Mouse (Mus musculus) embryonic fibroblast, embryonic 13.5 days (primary cell): Measurements from ENCODE around the gene Naalad2. TPM values are rescaled to one million over a fixed set of nuclear protein-coding genes. Genes with fewer than 3 reads are reported as not detected.
"Not testable (repeated sequence)": the region's sequence is repeated elsewhere in the genome, so short reads cannot be mapped to it uniquely, and the experiment has no call there.

Experiments
- H3K27ac ChIP-seq: 2 replicates; pipeline ENCODE4 v1.5.1; 2012; ENCODE audit warnings: low read length, control low read depth, inconsistent platforms; ENCODE audit not compliant: insufficient read depth
- H3K4me1 ChIP-seq: 2 replicates; pipeline ENCODE4 v1.6.1; 2011; ENCODE audit warnings: low read length; ENCODE audit not compliant: control insufficient read depth, insufficient read depth
- H3K4me3 ChIP-seq: 2 replicates; pipeline ENCODE4 v1.5.1; 2011; ENCODE audit warnings: mild to moderate bottlenecking, control low read depth, low read length; ENCODE audit not compliant: insufficient read depth
- CTCF ChIP-seq: IDR thresholded peaks from 2 replicates; pipeline ENCODE4 v1.5.1; 2011; ENCODE audit warnings: mild to moderate bottlenecking, control low read depth, low read length, moderate library complexity, borderline replicate concordance; ENCODE audit not compliant: insufficient read depth
- POLR2A ChIP-seq: IDR thresholded peaks from 2 replicates; pipeline ENCODE4 v1.6.1; 2011; ENCODE audit warnings: low read depth, mild to moderate bottlenecking, control low read depth, low read length, moderate library complexity
- polyA plus RNA-seq: library from polyadenylated mRNA; stranded (reverse); fragments of >200 nt; gene quantifications from 2 replicates; pipeline ENCODE4 v1.2.4, GENCODE M21; 2011; ENCODE audit warnings: low read depth; ENCODE audit not compliant: missing spikeins, insufficient read length

Gene Naalad2
- 1.9 and 4.2 TPM in 2 replicates for polyA plus RNA-seq

DNA sequence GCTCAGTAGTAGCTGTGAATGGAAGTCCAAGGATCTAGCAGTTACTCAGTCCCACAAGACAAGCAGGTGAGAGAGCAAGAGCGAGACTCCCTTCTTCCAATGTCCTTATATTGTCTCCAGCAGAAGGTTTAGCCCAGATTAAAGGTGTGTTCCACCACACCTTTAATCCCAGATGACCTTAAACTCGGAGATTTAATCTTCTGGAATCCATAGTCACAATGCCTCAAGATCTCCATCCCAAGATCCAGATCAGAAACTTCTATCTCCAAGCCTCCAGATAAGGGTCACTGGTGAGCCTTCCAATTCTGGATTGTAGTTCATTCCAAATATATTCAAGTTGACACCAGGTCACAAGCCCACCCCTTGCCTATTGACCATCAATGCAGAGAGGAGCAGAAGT lies at the start of gene Naalad2:
Gene Naalad2 (minus strand): TSS at position 101 of the 400 bp plus-strand sequence.
- not testable (repeated sequence) for H3K4me3 ChIP-seq, H3K4me1 ChIP-seq, H3K27ac ChIP-seq

DNA sequence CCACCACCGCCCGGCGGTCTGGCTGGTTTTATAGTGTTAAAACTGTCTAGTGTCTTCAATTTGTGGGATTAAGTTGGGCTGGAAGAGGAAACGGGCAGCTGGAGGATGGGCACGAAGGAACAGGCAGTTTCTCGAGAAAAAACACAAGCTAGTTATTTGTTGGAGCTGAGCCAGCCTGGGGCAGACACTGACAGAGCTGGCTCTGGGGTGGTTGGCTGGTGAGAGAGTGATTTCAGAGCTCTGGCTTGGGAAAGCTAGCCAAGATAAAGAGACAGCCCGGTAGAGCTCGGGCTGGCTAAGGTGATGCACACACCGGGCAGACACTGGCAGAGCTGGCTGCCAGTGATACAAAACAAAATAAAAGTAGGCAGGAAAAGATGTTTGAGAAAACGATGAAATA lies 28.9 kb upstream of the Naalad2 start:
- H3K4me1 ChIP-seq = no peaks in the 10 kb centered on the region
- H3K27ac ChIP-seq = no peak overlapping the region
- no peak overlapping the region for H3K4me3 ChIP-seq
- TF ChIP-seq CTCF (no peak), POLR2A (no peak)

DNA sequence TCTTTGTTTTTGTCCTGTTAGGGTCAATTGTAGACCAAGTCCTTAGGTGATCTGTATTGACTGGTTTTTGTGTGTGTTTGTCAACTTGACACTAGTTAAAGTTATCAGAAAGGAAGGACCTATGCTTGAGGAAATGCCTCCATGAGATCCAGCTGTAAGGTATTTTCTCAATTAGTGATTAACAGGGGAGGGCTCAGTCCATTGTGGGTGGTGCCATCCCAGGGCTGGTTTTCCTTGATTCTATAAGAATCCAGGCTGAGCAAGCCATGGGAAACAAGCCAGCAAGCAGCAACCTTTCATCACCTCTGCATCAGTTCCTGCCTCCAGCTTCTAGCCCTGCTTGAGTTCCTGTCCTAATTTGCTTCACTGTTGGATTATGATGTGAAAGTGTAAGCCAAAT lies 27.6 kb upstream of the Naalad2 start, which contains the start of gene Mbd3l2:
Gene Mbd3l2 (plus strand): TSS at position 301 of the 400 bp plus-strand sequence.
- H3K4me3 ChIP-seq = no peak within 1 kb of the TSS
- H3K4me1 ChIP-seq = no peaks in the 10 kb centered on the region
- no peak for TF ChIP-seq POLR2A
- TF ChIP-seq CTCF = no peak
- no peak within 1 kb of the TSS for H3K27ac ChIP-seq

DNA sequence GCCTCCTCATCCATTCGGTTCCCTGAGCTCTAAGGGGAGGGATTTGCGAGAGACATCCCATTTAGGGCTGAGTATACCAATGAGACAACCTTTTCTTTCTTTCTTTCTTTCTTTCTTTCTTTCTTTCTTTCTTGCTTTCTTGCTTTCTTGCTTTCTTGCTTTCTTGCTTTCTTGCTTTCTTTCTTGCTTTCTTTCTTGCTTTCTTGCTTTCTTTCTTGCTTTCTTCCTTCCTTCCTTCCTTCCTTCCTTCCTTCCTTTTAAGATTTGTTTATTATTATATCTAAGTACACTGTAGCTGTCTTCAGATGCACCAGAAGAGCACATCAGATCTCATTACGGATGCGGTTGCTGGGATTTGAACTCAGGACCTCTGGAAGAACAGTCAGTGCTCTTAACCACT lies 9.6 kb upstream of the Naalad2 start:
- H3K27ac ChIP-seq, H3K4me3 ChIP-seq, H3K4me1 ChIP-seq: not testable (repeated sequence)

DNA sequence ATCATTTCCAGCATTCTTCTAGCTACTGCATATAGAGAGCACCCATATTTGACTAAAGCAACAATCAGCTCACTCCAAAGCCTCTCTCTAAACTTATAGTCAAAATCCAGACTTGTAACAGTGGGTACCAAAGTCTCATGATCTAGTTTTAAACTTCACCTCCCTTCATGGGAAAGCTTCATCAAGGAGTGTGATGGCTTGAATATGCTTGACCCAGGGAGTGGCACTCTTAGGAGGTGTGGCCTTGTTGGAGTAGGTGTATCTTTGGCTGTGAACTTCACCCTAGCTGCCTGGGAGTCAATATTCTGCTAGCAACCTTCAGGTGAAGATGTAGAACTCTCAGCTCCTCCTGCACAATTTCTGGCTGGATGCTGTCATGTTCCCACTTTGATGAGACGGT lies 1.3 kb upstream of the Naalad2 start, which contains the start of gene Ubtfl1:
Gene Ubtfl1 (plus strand): TSS at position 301 of the 400 bp plus-strand sequence.
- no peak within 1 kb of the TSS for H3K4me3 ChIP-seq
- no peak within 1 kb of the TSS for H3K27ac ChIP-seq
- H3K4me1 ChIP-seq = no peaks in the 10 kb centered on the region
- TF ChIP-seq POLR2A (no peak), CTCF (no peak)

DNA sequence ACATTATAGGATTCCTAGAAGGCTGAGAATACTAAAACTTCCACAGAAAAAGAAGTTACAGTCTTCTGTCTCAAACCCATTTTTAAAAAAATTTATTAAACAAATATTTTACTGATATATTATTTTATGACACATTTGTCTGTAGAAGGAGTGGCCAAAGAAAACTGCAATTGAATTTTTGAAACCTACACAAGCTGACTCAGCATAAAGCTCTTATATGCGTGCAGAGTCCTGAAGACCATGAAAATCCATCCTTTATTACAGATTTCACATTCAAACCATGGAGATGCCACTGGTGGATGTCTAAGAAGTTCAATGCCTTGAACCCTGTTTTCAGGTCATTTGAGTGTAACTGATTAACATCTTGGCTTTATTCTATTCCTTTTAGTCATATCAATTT lies 3.2 kb downstream of the Naalad2 start:
- no peak overlapping the region for H3K27ac ChIP-seq
- H3K4me3 ChIP-seq = no peak overlapping the region
- TF ChIP-seq CTCF (no peak), POLR2A (no peak)
- H3K4me1 ChIP-seq = no peaks in the 10 kb centered on the region

DNA sequence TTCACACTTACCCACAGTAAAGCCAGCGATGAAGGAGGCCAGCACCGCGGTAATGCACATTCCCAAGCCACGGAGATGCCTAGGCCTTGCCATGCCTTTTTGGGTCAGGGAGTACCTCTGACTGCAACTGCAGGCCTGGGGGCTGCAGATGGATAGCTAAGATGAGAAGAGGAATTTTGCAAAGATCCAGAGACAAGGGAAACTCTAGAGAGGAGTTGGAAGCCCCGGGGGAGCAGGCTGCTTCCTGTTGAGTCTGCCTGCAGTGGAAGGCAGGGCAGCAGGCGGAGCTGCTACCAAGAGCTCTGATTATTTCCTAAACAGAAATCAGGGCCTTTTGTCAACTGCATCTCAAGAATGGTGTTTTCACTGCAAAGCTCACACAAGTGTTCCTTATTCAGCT lies 17.0 kb downstream of the Naalad2 start:
- TF ChIP-seq CTCF = no peak
- no peak for TF ChIP-seq POLR2A
- Histone ChIP-seq H3K4me3 (no peak overlapping the region), H3K27ac (no peak overlapping the region)

DNA sequence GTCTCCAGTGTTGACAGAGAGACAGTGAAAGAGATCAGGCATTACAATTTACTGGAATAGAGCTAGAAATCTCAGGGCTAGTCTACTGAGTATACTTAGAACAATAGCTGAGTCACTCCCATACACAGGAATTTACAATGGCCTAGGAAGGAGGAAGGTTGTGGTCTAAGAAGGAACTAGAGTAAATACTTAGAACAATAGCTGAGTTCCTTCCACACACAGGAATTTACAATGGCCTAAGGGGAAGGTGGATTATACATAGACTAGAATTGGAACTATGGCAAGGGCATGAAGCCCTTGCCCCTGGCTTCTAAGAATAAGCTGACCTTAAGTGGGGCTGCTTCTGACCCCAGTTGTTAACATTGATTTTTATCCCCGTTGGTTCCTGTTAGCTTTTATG lies 29.8 kb downstream of the Naalad2 start:
- not testable (repeated sequence) for H3K27ac ChIP-seq, H3K4me1 ChIP-seq, H3K4me3 ChIP-seq

More for the DNA sequence above, 17.0 kb downstream of the Naalad2 start:
- no peaks in the 10 kb centered on the region for H3K4me1 ChIP-seq

DNA sequence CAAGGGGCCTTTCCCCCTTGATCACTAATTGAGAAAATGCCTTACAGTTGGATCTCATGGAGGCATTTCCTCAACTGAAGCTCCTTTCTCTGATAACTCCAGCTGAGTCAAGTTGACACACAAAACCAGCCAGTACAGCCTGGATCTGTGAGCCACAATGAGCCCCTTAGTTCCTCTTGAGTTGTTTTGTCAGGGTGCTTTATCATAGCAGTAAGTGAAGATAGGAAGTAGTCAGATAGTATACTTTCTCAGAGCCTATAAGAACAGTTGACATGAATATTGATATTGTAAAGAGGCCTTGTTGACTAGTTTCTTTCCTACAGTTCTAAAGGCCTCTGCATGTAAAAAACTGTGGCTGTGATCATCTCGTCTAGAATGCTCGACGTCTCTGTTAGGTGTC lies 82.8 kb downstream of the Naalad2 start:
- no peak overlapping the region for H3K27ac ChIP-seq
- H3K4me1 ChIP-seq = no peaks in the 10 kb centered on the region
- TF ChIP-seq POLR2A = no peak
- no peak for TF ChIP-seq CTCF
- no peak overlapping the region for H3K4me3 ChIP-seq

DNA sequence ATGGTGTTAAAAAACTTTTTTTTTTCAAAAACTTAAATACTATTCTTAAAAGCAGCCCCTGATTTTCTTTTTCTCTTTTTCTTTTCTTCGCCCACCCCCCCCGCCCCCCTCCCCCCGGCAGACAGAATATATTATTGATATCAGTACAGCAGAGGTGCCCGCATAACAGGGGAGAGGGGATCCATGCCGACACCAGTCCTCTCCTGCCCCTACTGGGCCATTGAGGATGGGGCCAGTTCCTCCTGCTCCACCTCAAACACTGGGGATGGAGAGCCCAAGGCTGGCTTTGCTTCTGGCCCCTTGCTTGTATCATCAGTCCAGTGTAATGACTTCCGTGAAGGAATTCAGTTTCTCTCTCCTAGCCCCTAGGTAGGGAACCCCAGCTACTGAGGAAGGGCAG lies 104.5 kb downstream of the Naalad2 start:
- no peak overlapping the region for H3K27ac ChIP-seq
- no peak for TF ChIP-seq POLR2A
- TF ChIP-seq CTCF = no peak
- H3K4me3 ChIP-seq = no peak overlapping the region
- H3K4me1 ChIP-seq = no peaks in the 10 kb centered on the region

DNA sequence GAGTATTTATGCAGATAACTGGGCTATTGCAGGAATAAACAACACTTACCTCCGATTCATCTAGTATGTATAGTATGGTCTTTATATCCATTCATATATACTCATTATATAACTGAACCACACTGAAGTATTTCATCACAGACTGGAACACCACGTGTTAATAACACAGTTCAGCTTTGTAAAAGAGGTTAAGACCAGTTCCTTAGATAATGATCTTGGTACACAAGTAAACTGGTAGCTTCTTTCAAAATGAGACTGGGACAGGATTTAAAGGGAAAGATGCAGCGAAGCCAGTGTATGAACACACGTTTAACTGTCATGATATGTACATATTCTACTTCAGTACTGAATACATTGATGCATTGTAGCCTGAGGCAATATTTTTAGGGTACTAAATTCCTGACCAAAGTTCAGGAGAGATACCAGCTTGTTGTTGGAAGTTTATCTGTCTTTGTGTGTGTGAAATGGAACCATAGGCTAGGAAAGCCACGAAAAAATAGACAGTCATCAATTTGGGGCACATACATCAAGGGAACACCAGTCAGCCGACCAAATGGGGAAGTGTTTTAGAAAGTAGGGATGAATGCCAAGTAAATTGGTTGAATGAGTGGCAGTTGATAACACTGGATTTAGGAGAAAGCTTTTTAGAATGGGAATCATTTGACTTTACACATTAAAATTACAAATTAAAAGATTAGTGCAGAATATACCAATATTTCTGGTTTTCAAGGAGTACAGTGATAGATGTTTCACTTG lies 109.6 kb downstream of the Naalad2 start:
- Histone ChIP-seq H3K4me1 (no peaks in the 10 kb centered on the region), H3K27ac (peak overlapping the region; percentile 80; the same call in 1 of the 2 replicates)
- TF ChIP-seq POLR2A = no peak
- no peak for TF ChIP-seq CTCF

More for the DNA sequence above, 109.6 kb downstream of the Naalad2 start:
- peak overlapping the region; percentile 74 for H3K4me3 ChIP-seq
